Mouse (Mus musculus) myocyte (in vitro differentiated cells): ENCODE data around the gene Zbtb49. TPM values are rescaled to one million over a fixed set of nuclear protein-coding genes. Genes with fewer than 3 reads are reported as not detected.

Experiments
- H3K27me3 ChIP-seq: one replicate; pipeline ENCODE4 v1.6.1; 2011; ENCODE audit not compliant: control insufficient read depth, insufficient read depth, insufficient read length
- H3K36me3 ChIP-seq: one replicate; pipeline ENCODE4 v1.6.1; 2011; ENCODE audit not compliant: control insufficient read depth, insufficient read depth
- H3K4me2 ChIP-seq: one replicate; pipeline ENCODE4 v1.6.1; 2011; ENCODE audit warnings: low read depth, control low read depth
- H3K4me3 ChIP-seq: one replicate; pipeline ENCODE4 v1.5.1; 2011; ENCODE audit warnings: mild to moderate bottlenecking, control low read depth, moderate library complexity
- H3K79me2 ChIP-seq: one replicate; pipeline ENCODE4 v1.6.1; 2011; ENCODE audit not compliant: control insufficient read depth, insufficient read depth
- H3ac ChIP-seq: one replicate; pipeline ENCODE4 v1.6.1; 2011; ENCODE audit not compliant: control insufficient read depth, insufficient read length
- CEBPB ChIP-seq: IDR thresholded peaks from 2 replicates; pipeline ENCODE4 v1.6.1; 2011; ENCODE audit warnings: mild to moderate bottlenecking, moderate library complexity; ENCODE audit not compliant: poor library complexity, insufficient read depth, severe bottlenecking
- E2F4 ChIP-seq: IDR thresholded peaks from one replicate; pipeline ENCODE4 v1.6.1; 2011; ENCODE audit warnings: mild to moderate bottlenecking, control low read depth, moderate library complexity; ENCODE audit not compliant: insufficient read depth
- MAX ChIP-seq: IDR thresholded peaks from one replicate; pipeline ENCODE4 v1.6.1; 2011; ENCODE audit warnings: low read depth, mild to moderate bottlenecking, control low read depth
- MYOD1 ChIP-seq, 3 experiments: IDR thresholded peaks; one replicate each; pipeline ENCODE4 v1.6.1; 2011; ENCODE audit warnings: control low read depth in 2 of 3, low read depth in 2 of 3, mild to moderate bottlenecking in 2 of 3, moderate library complexity in 1 of 3; ENCODE audit not compliant: insufficient read length in 2 of 3, control insufficient read depth in 1 of 3
- MYOG ChIP-seq, 3 experiments: IDR thresholded peaks; one replicate each; pipeline ENCODE4 v1.6.1; 2011; ENCODE audit warnings: control low read depth in 2 of 3, low read depth in 2 of 3, mild to moderate bottlenecking in 2 of 3; ENCODE audit not compliant: insufficient read length in 2 of 3, control insufficient read depth in 1 of 3, insufficient read depth in 1 of 3
- POLR2A ChIP-seq: IDR thresholded peaks from one replicate; pipeline ENCODE4 v1.6.1; 2011; ENCODE audit warnings: low read depth, mild to moderate bottlenecking, control low read depth, moderate library complexity; ENCODE audit not compliant: insufficient read length
- POLR2AphosphoS2 ChIP-seq: IDR thresholded peaks from one replicate; pipeline ENCODE4 v1.6.1; 2011; ENCODE audit warnings: low read depth, control low read depth; ENCODE audit not compliant: insufficient read length
- REST ChIP-seq: IDR thresholded peaks from one replicate; pipeline ENCODE4 v1.6.1; 2011; ENCODE audit warnings: mild to moderate bottlenecking, control low read depth, moderate library complexity; ENCODE audit not compliant: insufficient read depth, insufficient read length
- SRF ChIP-seq: IDR thresholded peaks from one replicate; pipeline ENCODE4 v1.6.1; 2011; ENCODE audit warnings: low read depth; ENCODE audit not compliant: control insufficient read depth, insufficient read length
- TCF12 ChIP-seq: IDR thresholded peaks from one replicate; pipeline ENCODE4 v1.6.1; 2011; ENCODE audit warnings: mild to moderate bottlenecking, control low read depth; ENCODE audit not compliant: poor library complexity, insufficient read depth, severe bottlenecking
- TCF3 ChIP-seq: IDR thresholded peaks from one replicate; pipeline ENCODE4 v1.6.1; 2011; ENCODE audit warnings: low read depth, control low read depth; ENCODE audit not compliant: insufficient read length
- USF1 ChIP-seq: IDR thresholded peaks from one replicate; pipeline ENCODE4 v1.6.1; 2011; ENCODE audit warnings: low read depth, mild to moderate bottlenecking, control low read depth, moderate library complexity
- polyA plus RNA-seq: library from polyadenylated mRNA; unstranded; fragments of >200 nt; fragmentation: generic; extraction: Trizol; gene quantifications from one replicate; pipeline ENCODE4 v1.2.1, GENCODE M21; 2012; ENCODE audit warnings: missing spikeins

Gene Zbtb49
- polyA plus RNA-seq, 1 experiment: 4.5 TPM

DNA sequence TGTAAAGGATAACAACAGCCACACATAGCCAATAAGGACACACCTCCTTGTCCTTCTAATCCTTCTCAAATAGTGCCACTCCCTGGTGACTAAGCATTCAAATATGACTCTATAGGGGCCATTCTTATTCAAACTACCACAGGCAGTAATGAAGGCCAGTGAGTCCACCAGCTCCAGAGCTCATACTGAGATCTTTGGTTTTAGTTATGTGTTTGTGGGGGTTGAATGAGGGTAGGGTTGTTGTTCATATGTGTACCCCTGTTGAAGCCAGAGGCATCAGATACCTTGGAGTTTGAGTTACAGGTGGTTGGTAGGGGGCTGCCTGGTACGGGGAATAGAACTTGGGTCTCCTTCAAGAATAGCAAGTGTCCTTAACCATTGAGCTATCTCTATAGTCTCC, 36.3 kb upstream of the Zbtb49 start:
- no peak overlapping the region for H3K4me2 ChIP-seq
- H3K79me2 ChIP-seq: no peaks in the 10 kb centered on the region
- H3K27me3 ChIP-seq: no peaks in the 10 kb centered on the region
- H3K36me3 ChIP-seq: peaks cover 1% of the 10 kb centered on the region
- TF ChIP-seq MYOG (IDR thresholded peaks at IDR 0.05; ENCODE audit: control insufficient read depth in 1 of 3, insufficient read depth in 1 of 3, insufficient read length in 2 of 3, low read depth in 2 of 3) (no peak), TCF3 (no peak), MYOD1 (IDR thresholded peaks at IDR 0.05; ENCODE audit: control insufficient read depth in 1 of 3, insufficient read length in 2 of 3, low read depth in 2 of 3) (no peak), SRF (no peak), TCF12 (no peak), E2F4 (no peak), CEBPB (no peak), MAX (no peak), POLR2A (no peak), USF1 (no peak), REST (no peak), POLR2AphosphoS2 (no peak)
- no peak overlapping the region for H3K4me3 ChIP-seq
- H3ac ChIP-seq: no peak overlapping the region

DNA sequence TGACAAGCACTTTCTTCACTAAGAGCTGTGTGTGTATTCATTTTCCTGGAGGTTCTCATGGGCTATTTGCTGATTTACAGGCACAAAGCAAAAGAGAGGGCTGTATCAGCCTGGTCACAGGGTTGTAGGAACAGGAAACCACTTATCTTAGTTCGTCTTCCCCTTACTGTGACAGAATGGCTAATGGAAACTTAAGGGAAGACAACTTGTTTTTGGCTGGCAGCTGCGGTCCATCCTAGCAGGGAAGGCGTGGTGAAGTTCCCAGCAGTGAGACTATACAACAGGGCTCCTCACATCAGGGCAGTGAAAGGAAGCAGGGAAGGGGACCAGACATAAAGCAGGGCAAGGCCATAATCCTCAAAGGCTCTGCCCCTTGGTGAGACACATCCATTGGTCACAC, 35.4 kb upstream of the Zbtb49 start:
- no peak overlapping the region for H3K4me3 ChIP-seq
- no peak overlapping the region for H3ac ChIP-seq
- H3K36me3 ChIP-seq: no peaks in the 10 kb centered on the region
- no peaks in the 10 kb centered on the region for H3K27me3 ChIP-seq
- TF ChIP-seq SRF (no peak), MYOG (IDR thresholded peaks at IDR 0.05; ENCODE audit: control insufficient read depth in 1 of 3, insufficient read depth in 1 of 3, insufficient read length in 2 of 3, low read depth in 2 of 3) (no peak), TCF3 (no peak), E2F4 (no peak), TCF12 (no peak), MYOD1 (IDR thresholded peaks at IDR 0.05; ENCODE audit: control insufficient read depth in 1 of 3, insufficient read length in 2 of 3, low read depth in 2 of 3) (no peak), REST (no peak)
- H3K4me2 ChIP-seq: no peak overlapping the region
- no peaks in the 10 kb centered on the region for H3K79me2 ChIP-seq

DNA sequence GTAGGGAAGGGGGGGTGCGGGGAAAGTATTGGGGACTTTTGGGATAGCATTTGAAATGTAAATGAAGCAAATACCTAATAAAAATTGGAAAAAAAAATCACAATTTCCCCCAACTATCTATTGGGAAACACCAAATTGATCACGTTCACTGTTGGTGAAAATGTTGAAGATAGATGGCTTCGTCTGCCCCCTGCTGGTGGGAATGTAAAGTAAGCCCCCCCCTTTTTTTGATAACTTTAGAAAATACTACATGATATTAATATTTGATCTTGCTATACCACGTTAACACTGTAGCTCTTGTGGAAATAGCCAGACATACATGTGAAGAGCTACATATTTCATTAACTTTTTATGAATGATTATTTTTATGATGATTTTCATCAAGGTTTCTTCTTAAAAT, 34.9 kb upstream of the Zbtb49 start:
- Histone ChIP-seq H3ac (no peak overlapping the region), H3K27me3 (no peaks in the 10 kb centered on the region), H3K4me2 (no peak overlapping the region), H3K79me2 (no peaks in the 10 kb centered on the region), H3K4me3 (no peak overlapping the region), H3K36me3 (no peaks in the 10 kb centered on the region)
- TF ChIP-seq CEBPB (no peak), E2F4 (no peak), MAX (no peak), REST (no peak), TCF12 (no peak)

DNA sequence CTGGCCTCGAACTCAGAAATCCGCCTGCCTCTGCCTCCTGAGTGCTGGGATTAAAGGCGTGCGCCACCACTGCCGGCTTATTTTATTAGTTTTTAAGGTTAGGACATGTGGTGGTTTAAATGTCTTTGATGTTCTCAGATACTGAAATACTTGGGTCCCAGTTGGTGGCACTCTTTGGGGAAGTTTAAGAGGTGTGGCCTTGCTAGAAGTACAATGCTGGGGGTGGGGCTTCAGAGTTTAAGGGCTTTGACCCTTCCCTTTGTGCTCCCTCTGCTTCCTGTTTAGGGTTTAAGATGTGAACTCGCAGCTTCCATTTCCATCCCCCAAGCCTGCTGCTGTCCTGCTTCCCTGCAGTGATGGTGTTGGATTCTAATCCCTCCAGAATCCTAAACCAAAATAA, 21.7 kb upstream of the Zbtb49 start:
- Histone ChIP-seq H3K4me3 (no peak overlapping the region), H3K79me2 (no peaks in the 10 kb centered on the region), H3K27me3 (no peaks in the 10 kb centered on the region), H3K4me2 (no peak overlapping the region), H3ac (no peak overlapping the region), H3K36me3 (no peaks in the 10 kb centered on the region)
- TF ChIP-seq POLR2A: no peak
- TF ChIP-seq TCF12: no peak
- no peak for TF ChIP-seq TCF3
- no peak for TF ChIP-seq MYOG (IDR thresholded peaks at IDR 0.05; ENCODE audit: control insufficient read depth in 1 of 3, insufficient read depth in 1 of 3, insufficient read length in 2 of 3, low read depth in 2 of 3)
- no peak for TF ChIP-seq USF1
- TF ChIP-seq MAX: no peak
- no peak for TF ChIP-seq CEBPB
- TF ChIP-seq SRF: no peak

DNA sequence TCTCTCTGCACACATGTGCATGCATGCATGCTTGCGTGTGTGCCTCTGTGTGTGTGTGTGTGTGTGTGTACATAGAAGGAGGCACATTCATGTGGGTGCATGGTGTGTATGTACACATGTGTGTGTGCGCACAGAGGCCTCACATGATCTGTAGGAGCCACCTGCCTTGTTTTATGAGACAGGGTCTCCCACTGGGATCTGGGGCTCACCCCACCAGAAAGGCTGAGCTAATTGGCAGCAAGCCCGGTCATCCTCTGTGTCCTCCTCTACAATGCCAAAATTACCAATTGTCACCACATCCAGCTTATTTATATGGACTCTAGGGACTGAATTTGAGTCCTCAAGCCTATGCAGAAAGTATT, 21.2 kb upstream of the Zbtb49 start:
- Histone ChIP-seq H3K79me2 (no peaks in the 10 kb centered on the region), H3K36me3 (no peaks in the 10 kb centered on the region), H3K4me2 (no peak overlapping the region), H3K27me3 (no peaks in the 10 kb centered on the region), H3ac (no peak overlapping the region), H3K4me3 (no peak overlapping the region)
- TF ChIP-seq TCF12: no peak
- TF ChIP-seq MAX: no peak
- TF ChIP-seq REST: no peak
- TF ChIP-seq MYOG (IDR thresholded peaks at IDR 0.05; ENCODE audit: control insufficient read depth in 1 of 3, insufficient read depth in 1 of 3, insufficient read length in 2 of 3, low read depth in 2 of 3): no peak
- no peak for TF ChIP-seq TCF3
- TF ChIP-seq MYOD1 (IDR thresholded peaks at IDR 0.05; ENCODE audit: control insufficient read depth in 1 of 3, insufficient read length in 2 of 3, low read depth in 2 of 3): no peak
- no peak for TF ChIP-seq USF1
- TF ChIP-seq POLR2A: no peak
- no peak for TF ChIP-seq SRF
